Mouse (Mus musculus) kidney, embryonic 15.5 days (tissue): ENCODE measurements around the gene Ngrn. TPM values are rescaled to one million over a fixed set of nuclear protein-coding genes. Genes with fewer than 3 reads are reported as not detected.

ENCODE experiments used
- ATAC-seq: fragments of 200-750 bp; cut with Nextera tagmentation; replicated peaks from 2 replicates; pipeline ENCODE4 v1.8.0; 2017; ENCODE audit warnings: moderate TSS enrichment; ENCODE audit not compliant: low FRiP score
- H3K27ac ChIP-seq: fragments of 300-500 bp; sonication (generic); 2 replicates; pipeline ENCODE4 v1.5.1; 2015; ENCODE audit warnings: mild to moderate bottlenecking, inconsistent platforms
- H3K27me3 ChIP-seq: fragments of 300-500 bp; sonication (generic); 2 replicates; pipeline ENCODE4 v1.6.1; 2015; ENCODE audit warnings: inconsistent platforms
- H3K36me3 ChIP-seq: fragments of 300-500 bp; sonication (generic); 2 replicates; pipeline ENCODE4 v1.6.1; 2015; ENCODE audit warnings: inconsistent platforms
- H3K4me1 ChIP-seq: fragments of 300-500 bp; sonication (generic); 2 replicates; pipeline ENCODE4 v1.6.1; 2015; ENCODE audit warnings: inconsistent platforms
- H3K4me2 ChIP-seq: fragments of 300-500 bp; sonication (generic); 2 replicates; pipeline ENCODE4 v1.6.1; 2015; ENCODE audit warnings: moderate library complexity, mild to moderate bottlenecking, inconsistent platforms
- H3K4me3 ChIP-seq: fragments of 300-500 bp; sonication (generic); replicated peaks from 2 replicates; pipeline ENCODE4 v1.5.1; 2015; ENCODE audit warnings: mild to moderate bottlenecking, inconsistent platforms
- H3K9ac ChIP-seq: fragments of 300-500 bp; sonication (generic); 2 replicates; pipeline ENCODE4 v1.6.1; 2015; ENCODE audit warnings: mild to moderate bottlenecking, inconsistent platforms
- H3K9me3 ChIP-seq: fragments of 300-500 bp; sonication (generic); replicated peaks from 2 replicates; pipeline ENCODE4 v1.6.1; 2016; ENCODE audit warnings: inconsistent platforms
- WGBS: fragments of 180-500 bp; shearing (Covaris S2); methylation state at CpG from one replicate; pipeline ENCODE4 v1.1.7; 2015; ENCODE audit warnings: mixed read lengths; 5-methylcytosine and 5-hydroxymethylcytosine counted together
- polyA plus RNA-seq: library from polyadenylated mRNA; unstranded; fragments of >200 nt; fragmentation: Nextera tagmentation; extraction: Ambion mirVana; gene quantifications from 2 replicates; pipeline ENCODE4 v1.2.1, GENCODE M21; 2015

Gene Ngrn
- polyA plus RNA-seq, 1 experiment from 2014 or later = 48.3 TPM

DNA sequence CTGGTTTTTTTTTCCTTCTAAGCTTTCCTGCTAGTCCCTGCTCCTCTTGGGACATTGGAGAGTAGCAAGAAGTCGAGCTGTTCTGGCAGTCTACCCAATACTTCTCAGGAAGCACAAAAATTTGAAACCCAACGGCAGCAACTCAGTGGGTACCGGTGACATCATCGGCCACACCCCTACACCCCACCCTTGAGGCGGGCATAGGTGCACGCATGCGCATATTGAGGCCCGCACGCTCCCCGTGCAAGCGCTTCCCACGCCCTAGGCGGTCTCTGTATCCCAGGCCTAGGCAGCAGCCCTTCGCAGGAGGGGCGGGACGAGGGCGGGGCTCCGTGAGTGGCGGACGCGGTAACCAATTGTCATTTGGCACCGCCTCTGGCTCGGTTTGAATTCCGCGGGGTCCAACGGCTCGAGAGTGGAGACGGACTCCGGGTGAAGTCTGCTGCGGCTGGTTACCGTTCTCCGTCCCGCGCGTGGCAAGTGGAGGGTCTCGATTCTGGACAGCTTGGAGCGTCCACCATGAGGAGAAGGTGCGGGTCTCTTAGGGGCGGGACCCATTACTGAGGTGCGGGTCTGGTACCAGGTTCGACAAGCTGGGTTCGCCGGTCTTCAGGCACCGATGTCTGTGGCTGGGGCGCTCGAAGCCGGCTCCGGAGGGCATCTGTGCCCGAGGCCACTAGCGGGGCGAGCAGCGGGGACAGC, 33.2 kb downstream of the Ngrn start, which contains the start of gene Prc1:
Gene Prc1 (plus strand): TSS at position 389 of the 702 bp plus-strand sequence.
- Histone ChIP-seq H3K4me2 (peak within 1 kb of the TSS; percentile 77), H3K4me1 (peaks cover 31% of the 10 kb centered on the region), H3K36me3 (peaks cover 27% of the 10 kb centered on the region), H3K4me3 (peak within 1 kb of the TSS; percentile 92), H3K27ac (peak within 1 kb of the TSS; percentile 91), H3K9me3 (no peaks in the 10 kb centered on the region), H3K27me3 (no peaks in the 10 kb centered on the region), H3K9ac (peak within 1 kb of the TSS; percentile 79)
- ATAC-seq = peak; percentile 99
- WGBS = under 1% methylated on average over 52 of the region's 52 CpGs

DNA sequence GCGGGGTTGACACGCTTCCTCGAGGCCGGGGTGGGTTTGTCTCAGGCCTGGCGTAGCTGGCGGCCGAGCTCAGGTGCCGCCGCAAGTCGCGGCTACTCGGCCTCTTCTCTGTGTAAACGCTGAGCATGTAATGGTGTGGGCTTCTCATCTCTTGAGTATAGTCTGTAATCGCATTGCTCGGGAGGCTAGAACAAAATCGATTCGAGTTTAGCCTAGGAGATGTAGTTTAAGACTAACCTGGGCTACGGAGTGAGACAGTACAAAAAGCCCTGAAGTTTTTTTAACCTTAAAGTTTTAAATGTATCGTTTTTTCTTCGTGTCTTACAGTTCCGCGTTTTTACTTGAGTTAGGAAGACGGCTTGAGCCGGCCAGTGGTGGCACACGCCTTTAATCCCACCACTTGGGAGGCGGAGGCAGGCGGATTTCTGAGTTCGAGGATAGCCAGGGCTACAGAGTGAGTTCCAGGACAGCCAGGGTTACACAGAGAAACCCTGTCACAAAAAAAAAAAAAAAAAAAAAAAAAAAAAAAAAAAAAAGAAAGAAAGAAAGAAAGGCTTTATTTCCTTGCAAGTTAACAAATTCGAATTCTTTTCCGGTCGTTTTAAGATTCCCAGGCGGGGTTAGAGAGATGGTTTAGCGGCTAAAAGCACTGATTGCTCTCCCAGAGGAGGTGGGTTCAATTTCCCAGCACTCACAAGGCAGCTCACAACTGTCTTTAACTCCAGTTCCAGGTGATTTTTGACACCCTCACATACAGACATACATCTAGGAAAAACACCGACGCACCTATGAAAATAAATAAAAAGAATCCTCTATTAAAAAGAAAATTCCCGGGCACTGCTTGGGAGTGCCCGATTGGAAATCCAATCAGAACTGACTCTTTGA, 34.0 kb downstream of the Ngrn start:
- WGBS = 8% methylated on average over 37 of the region's 37 CpGs
- Histone ChIP-seq H3K27ac (peak overlapping the region; percentile 91), H3K9me3 (no peaks in the 10 kb centered on the region), H3K27me3 (no peaks in the 10 kb centered on the region), H3K4me3 (peak overlapping the region; percentile 92), H3K36me3 (peaks cover 27% of the 10 kb centered on the region), H3K4me2 (peak overlapping the region; percentile 77), H3K9ac (peak overlapping the region; percentile 79), H3K4me1 (peaks cover 31% of the 10 kb centered on the region)
- ATAC-seq = peak; percentile 69; the same call in 1 of the 2 replicates

GRCm38 (mm10) chr7:80296462-80296861, 35.4 kb downstream of the Ngrn start:
- ATAC-seq = no peak
- H3K27ac ChIP-seq = no peak overlapping the region
- peaks cover 33% of the 10 kb centered on the region for H3K36me3 ChIP-seq
- no peaks in the 10 kb centered on the region for H3K27me3 ChIP-seq
- peaks cover 31% of the 10 kb centered on the region for H3K4me1 ChIP-seq
- no peak overlapping the region for H3K4me3 ChIP-seq
- no peak overlapping the region for H3K9ac ChIP-seq
- H3K4me2 ChIP-seq = peak overlapping the region; percentile 77
- WGBS = 95% methylated on average over 6 of the region's 6 CpGs
- no peaks in the 10 kb centered on the region for H3K9me3 ChIP-seq

DNA sequence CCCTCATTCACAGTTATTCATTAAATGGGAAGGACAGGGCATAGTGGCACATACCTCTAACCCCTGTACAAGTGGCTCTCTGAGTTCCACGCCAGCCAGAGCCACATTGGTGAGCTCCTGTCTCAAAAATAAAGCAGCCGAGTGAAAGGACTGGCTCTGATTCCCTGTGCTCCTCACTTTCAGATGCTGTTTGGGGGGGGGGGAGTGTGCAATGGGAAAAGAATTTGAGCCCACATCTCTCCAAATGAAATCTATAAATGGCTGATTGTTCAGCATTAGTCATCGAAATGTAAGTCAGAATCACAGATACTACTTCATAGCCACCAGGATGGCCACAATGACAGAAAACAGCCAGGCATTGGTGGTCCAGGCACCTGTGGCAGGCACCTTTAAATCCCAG, 36.0 kb downstream of the Ngrn start:
- 82% methylated on average over 3 of the region's 3 CpGs for WGBS
- Histone ChIP-seq H3K4me1 (peaks cover 31% of the 10 kb centered on the region), H3K9me3 (no peaks in the 10 kb centered on the region), H3K36me3 (peaks cover 39% of the 10 kb centered on the region), H3K9ac (no peak overlapping the region), H3K4me2 (no peak overlapping the region), H3K27me3 (no peaks in the 10 kb centered on the region), H3K4me3 (no peak overlapping the region), H3K27ac (no peak overlapping the region)
- ATAC-seq = no peak

DNA sequence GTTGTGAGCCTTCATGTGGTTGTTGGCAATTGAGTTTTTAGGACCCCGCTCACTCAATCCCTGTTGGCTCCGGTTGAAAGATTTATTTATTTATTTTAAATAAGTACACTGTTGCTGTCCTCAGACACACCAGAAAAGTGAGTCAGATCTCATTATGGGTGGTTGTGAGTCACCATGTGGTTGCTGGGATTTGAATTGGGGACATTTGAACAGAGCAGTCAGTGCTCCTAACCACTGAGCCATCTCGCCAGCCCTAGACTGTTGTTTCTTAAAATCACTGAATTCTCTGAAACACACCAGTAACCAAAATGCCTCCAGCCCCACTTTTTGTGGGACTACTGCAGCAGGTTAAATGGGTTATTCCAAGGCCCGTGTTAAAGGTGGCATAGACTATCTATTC, 37.7 kb downstream of the Ngrn start:
- WGBS = 89% methylated on average over 4 of the region's 4 CpGs
- Histone ChIP-seq H3K27me3 (no peaks in the 10 kb centered on the region), H3K4me2 (no peak overlapping the region), H3K4me1 (peaks cover 28% of the 10 kb centered on the region), H3K9me3 (no peaks in the 10 kb centered on the region), H3K36me3 (peaks cover 54% of the 10 kb centered on the region), H3K4me3 (no peak overlapping the region), H3K9ac (no peak overlapping the region), H3K27ac (no peak overlapping the region)
- no peak for ATAC-seq

DNA sequence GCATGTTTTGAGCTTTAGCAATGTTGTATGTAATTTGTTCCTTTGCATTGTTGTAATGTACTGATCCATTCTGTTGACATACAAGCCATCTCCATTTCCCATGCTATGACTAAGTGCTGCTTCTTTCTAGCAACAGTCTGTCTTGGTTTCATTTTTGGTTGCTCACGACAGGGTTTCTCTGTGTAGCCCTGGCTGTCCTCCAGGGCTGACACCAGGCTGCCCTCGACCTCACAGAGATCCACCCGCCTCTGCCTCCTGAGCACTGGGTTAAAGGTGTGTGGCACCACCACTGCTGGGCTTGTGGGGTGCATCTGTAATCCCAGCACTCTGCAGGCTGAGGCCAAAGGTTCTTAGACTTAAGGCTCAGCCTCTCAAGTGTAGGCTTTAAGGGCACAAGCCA, 38.6 kb downstream of the Ngrn start:
- Histone ChIP-seq H3K4me2 (no peak overlapping the region), H3K36me3 (peaks cover 62% of the 10 kb centered on the region), H3K9ac (no peak overlapping the region), H3K27ac (no peak overlapping the region), H3K4me3 (no peak overlapping the region), H3K9me3 (no peaks in the 10 kb centered on the region), H3K27me3 (no peaks in the 10 kb centered on the region), H3K4me1 (peaks cover 24% of the 10 kb centered on the region)
- ATAC-seq = no peak
- WGBS = 89% methylated on average over 3 of the region's 3 CpGs

DNA sequence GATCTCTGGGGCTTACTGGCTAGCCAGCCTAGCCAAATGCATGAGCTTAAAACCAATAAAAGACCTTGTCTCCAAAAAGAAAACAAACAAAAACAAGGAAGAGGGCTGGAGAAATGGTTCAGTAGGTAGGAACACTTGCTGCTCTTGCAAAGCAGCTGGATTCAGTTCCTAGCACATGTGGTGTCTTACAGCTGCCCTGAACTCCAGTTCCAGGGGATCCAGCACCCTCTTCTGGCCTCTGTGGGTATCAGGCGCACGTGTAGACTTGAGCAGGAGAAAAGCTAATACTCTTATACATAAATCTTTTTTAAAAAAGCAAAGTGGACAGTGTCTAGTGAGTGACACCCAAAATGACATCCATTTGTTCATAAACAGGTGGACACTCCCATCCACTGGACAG, 40.5 kb downstream of the Ngrn start:
- Histone ChIP-seq H3K9ac (no peak overlapping the region), H3K4me3 (no peak overlapping the region), H3K27ac (no peak overlapping the region), H3K27me3 (no peaks in the 10 kb centered on the region), H3K4me1 (peaks cover 13% of the 10 kb centered on the region), H3K36me3 (peaks cover 82% of the 10 kb centered on the region), H3K4me2 (no peak overlapping the region), H3K9me3 (no peaks in the 10 kb centered on the region)
- no peak for ATAC-seq
- WGBS = 90% methylated on average over 2 of the region's 2 CpGs

DNA sequence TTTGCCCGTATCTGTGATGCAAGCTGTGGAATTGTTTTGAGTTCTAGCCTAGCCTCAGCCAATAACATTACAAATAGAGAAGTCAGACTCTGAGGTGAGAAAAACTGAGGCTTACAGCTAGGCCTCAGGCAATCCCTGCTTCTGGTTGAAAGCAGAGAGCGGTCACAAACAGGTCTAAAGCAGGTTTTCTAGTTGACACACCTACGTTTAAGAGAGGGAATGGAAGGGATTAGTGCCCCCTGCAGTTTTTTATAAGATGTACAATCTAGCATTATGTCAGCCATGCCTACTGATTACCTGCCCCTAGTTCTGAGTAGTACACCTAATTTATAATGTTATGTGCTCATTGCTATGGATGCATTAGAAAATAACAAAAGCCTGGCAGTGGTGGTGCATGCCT, 46.8 kb downstream of the Ngrn start:
- Histone ChIP-seq H3K4me1 (no peaks in the 10 kb centered on the region), H3K27ac (no peak overlapping the region), H3K9me3 (no peaks in the 10 kb centered on the region), H3K36me3 (peaks cover 99% of the 10 kb centered on the region), H3K27me3 (no peaks in the 10 kb centered on the region), H3K9ac (no peak overlapping the region), H3K4me2 (no peak overlapping the region), H3K4me3 (no peak overlapping the region)
- no peak for ATAC-seq
- WGBS = 79% methylated on average over 3 of the region's 3 CpGs

DNA sequence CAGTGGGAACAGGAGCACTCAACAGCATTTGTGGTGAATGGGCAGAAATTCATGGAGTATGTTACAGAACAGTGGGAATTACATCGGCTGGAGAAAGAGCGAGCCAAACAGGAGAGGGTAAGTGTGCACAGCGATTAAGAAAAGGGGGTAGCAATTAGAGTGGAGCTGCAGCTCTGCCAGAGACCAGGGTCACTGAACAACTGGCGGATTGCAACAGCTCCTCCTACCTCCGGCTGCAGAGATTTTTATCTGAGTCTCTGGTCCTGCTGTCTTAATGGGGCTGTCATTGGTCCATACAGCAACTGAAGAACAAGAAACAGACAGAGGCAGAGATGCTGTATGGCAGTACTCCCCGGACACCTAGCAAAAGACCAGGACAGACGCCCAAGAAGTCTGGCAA, 49.8 kb downstream of the Ngrn start:
- Histone ChIP-seq H3K4me2 (no peak overlapping the region), H3K9me3 (no peaks in the 10 kb centered on the region), H3K4me3 (no peak overlapping the region), H3K36me3 (peaks cover 99% of the 10 kb centered on the region), H3K27ac (no peak overlapping the region), H3K27me3 (no peaks in the 10 kb centered on the region), H3K4me1 (no peaks in the 10 kb centered on the region), H3K9ac (no peak overlapping the region)
- WGBS = 76% methylated on average over 7 of the region's 7 CpGs
- no peak for ATAC-seq

Other genes starting within 250 kb of the Ngrn start
- gene Zfp710, start 236.4 kb upstream of the Ngrn start, polyA plus RNA-seq = 20.1 and 20.5 TPM in 2 replicates
- gene Idh2, start 145.8 kb upstream of the Ngrn start, polyA plus RNA-seq = 633 and 674 TPM in 2 replicates
- 17.1 and 21.9 TPM in 2 replicates for gene Sema4b, start 74.4 kb upstream of the Ngrn start, polyA plus RNA-seq
- 108 and 122 TPM in 2 replicates for gene Cib1, start 28.4 kb upstream of the Ngrn start, polyA plus RNA-seq
- 3.5 and 3.9 TPM in 2 replicates for gene Gdpgp1, start 28.4 kb upstream of the Ngrn start, polyA plus RNA-seq
- 1.2 and 2.1 TPM in 2 replicates for gene Ttll13, start 14.8 kb upstream of the Ngrn start, polyA plus RNA-seq
- gene Vps33b, start 8.4 kb downstream of the Ngrn start, polyA plus RNA-seq = 14.6 and 15.4 TPM in 2 replicates
- 137 and 150 TPM in 2 replicates for gene Prc1, start 33.2 kb downstream of the Ngrn start, polyA plus RNA-seq
- 9.5 and 12.3 TPM in 2 replicates for gene Rccd1, start 63.2 kb downstream of the Ngrn start, polyA plus RNA-seq
- gene Unc45a, start 79.8 kb downstream of the Ngrn start, polyA plus RNA-seq = 38.9 and 41.1 TPM in 2 replicates
- 18.9 and 21.1 TPM in 2 replicates for gene Hddc3, start 81.9 kb downstream of the Ngrn start, polyA plus RNA-seq
- gene Man2a2, start 110.2 kb downstream of the Ngrn start, polyA plus RNA-seq = 16.2 and 20.8 TPM in 2 replicates
- gene Fes, start 126.7 kb downstream of the Ngrn start, polyA plus RNA-seq = 14.9 and 18.5 TPM in 2 replicates
- gene Furin, start 144.2 kb downstream of the Ngrn start, polyA plus RNA-seq = 12.9 and 13.5 TPM in 2 replicates